In the genomic region with DNA sequence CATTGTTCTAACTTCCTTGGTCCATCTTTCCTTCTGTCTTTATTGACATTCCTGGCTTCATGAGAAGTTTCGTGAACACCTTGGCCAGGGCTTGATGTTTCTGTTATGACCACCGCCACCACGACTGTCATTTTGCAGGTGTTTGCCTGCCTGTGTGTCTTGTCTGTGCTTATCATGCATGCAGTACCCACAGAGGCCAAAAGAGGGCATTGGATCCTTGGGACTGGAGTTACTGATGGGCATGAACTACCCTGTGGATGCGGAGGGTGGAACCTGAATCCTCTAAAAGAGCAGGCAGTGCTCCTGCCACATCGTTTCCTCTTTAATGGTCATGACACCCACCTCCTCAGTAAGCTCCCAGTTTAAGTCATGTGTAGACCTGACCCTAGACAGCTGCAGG, we compare ENCODE assay signal across 9 mouse cellular contexts. TPM values are rescaled to one million over a fixed set of nuclear protein-coding genes. Genes with fewer than 3 reads are reported as not detected.
DNase-seq lines count a peak whose midpoint lies in the region; ATAC-seq and TF ChIP-seq lines count a peak whose summit lies in the region.
"Had no signal": no experiment of that assay in that cellular context is flagged by ENCODE, and none has a peak within 500 bp of the region (broad histone marks: within the 10 kb centered on the region; RNA-seq: fewer than 3 reads in every experiment).

No protein-coding gene starts in this region.

- no peak overlapping the region for H3K27ac ChIP-seq in kidney, adult 2 months (ENCODE audit: insufficient read depth, low read depth, low read length)
- no peak overlapping the region for H3K27ac ChIP-seq in kidney, embryonic 15.5 days
- no peak overlapping the region for H3K27ac ChIP-seq in limb, embryonic 10.5 days
- no peak overlapping the region for H3K27ac ChIP-seq in hindbrain, embryonic 12.5 days
- H3K27ac ChIP-seq: stomach, embryonic 15.5 days had no signal

- 72% methylated on average over 5 of the region's 5 CpGs for WGBS in kidney, adult 2 months
- 86% methylated on average over 5 of the region's 5 CpGs for WGBS in kidney, embryonic 15.5 days
- WGBS in limb, embryonic 10.5 days: 89% methylated on average over 5 of the region's 5 CpGs
- WGBS in hindbrain, embryonic 12.5 days: 88% methylated on average over 5 of the region's 5 CpGs

- no peaks in the 10 kb centered on the region for H3K9me3 ChIP-seq in kidney, embryonic 15.5 days (replicated peaks)
- no peaks in the 10 kb centered on the region for H3K9me3 ChIP-seq in E14TG2a.4 (ENCODE audit: low read length)
- no peaks in the 10 kb centered on the region for H3K9me3 ChIP-seq in limb, embryonic 10.5 days (replicated peaks)
- no peaks in the 10 kb centered on the region for H3K9me3 ChIP-seq in hindbrain, embryonic 12.5 days (replicated peaks)
- H3K9me3 ChIP-seq: stomach, embryonic 15.5 days had no signal

- H3K4me2 ChIP-seq in kidney, embryonic 15.5 days: no peak overlapping the region
- H3K4me2 ChIP-seq in hindbrain, embryonic 12.5 days (replicated peaks): no peak overlapping the region
- H3K4me2 ChIP-seq: stomach, embryonic 15.5 days had no signal

- H3K27me3 ChIP-seq in kidney, adult 2 months (replicated peaks; ENCODE audit: control insufficient read depth, insufficient read depth, low read length): no peaks in the 10 kb centered on the region
- H3K27me3 ChIP-seq in kidney, embryonic 15.5 days: no peaks in the 10 kb centered on the region
- peaks cover 3% of the 10 kb centered on the region; the same call in 1 of the 2 replicates for H3K27me3 ChIP-seq in E14TG2a.4 (ENCODE audit: insufficient read depth, low read length)
- H3K27me3 ChIP-seq in limb, embryonic 10.5 days (ENCODE audit: low read depth, poor library complexity, severe bottlenecking): no peaks in the 10 kb centered on the region
- no peaks in the 10 kb centered on the region for H3K27me3 ChIP-seq in hindbrain, embryonic 12.5 days
- H3K27me3 ChIP-seq: stomach, embryonic 15.5 days had no signal

- no peak for TF ChIP-seq POLR2A in kidney, adult 2 months (IDR thresholded peaks at IDR 0.05; ENCODE audit: low read depth, low read length)

- H3K4me3 ChIP-seq in kidney, adult 2 months (ENCODE audit: insufficient read depth, low read depth, low read length): no peak overlapping the region
- no peak overlapping the region for H3K4me3 ChIP-seq in kidney, embryonic 15.5 days (replicated peaks)
- H3K4me3 ChIP-seq in E14TG2a.4 (replicated peaks; ENCODE audit: low read length): no peak overlapping the region
- no peak overlapping the region for H3K4me3 ChIP-seq in limb, embryonic 10.5 days
- H3K4me3 ChIP-seq in hindbrain, embryonic 12.5 days: no peak overlapping the region
- H3K4me3 ChIP-seq: stomach, embryonic 15.5 days had no signal

- peak; percentile 76 for TF ChIP-seq CTCF in kidney, adult 2 months (conservative IDR thresholded peaks at IDR 0.05; ENCODE audit: insufficient read depth, insufficient read length, low read depth, low read length)
- TF ChIP-seq CTCF in E14TG2a.4 (conservative IDR thresholded peaks at IDR 0.05; ENCODE audit: low read length): peak; percentile 76

- DNase-seq in kidney, adult 2 months: peak; percentile 71
- peak; percentile 74 for DNase-seq in adrenal gland, postnatal 14 days
- DNase-seq in limb, embryonic 10.5 days (ENCODE audit: low spot score): peak; percentile 46
- DNase-seq in spleen, adult 12 weeks (ENCODE audit: low spot score): peak; percentile 31

- H3K9ac ChIP-seq in kidney, embryonic 15.5 days: no peak overlapping the region
- no peak overlapping the region for H3K9ac ChIP-seq in hindbrain, embryonic 12.5 days
- H3K9ac ChIP-seq: stomach, embryonic 15.5 days had no signal

- no peak for ATAC-seq in kidney, embryonic 15.5 days (replicated peaks; ENCODE audit: low FRiP score)
- ATAC-seq in erythroblast, adult 5-6 weeks (replicated peaks; ENCODE audit: low FRiP score, poor library complexity, severe bottlenecking): 0 out of 2 replicates have a peak, but pooled peaks have one; percentile 48
- no peak for ATAC-seq in hindbrain, embryonic 12.5 days (ENCODE audit: low FRiP score)

- no peaks in the 10 kb centered on the region; the same call in 1 of the 2 replicates for H3K4me1 ChIP-seq in kidney, adult 2 months (ENCODE audit: control insufficient read depth, insufficient read depth, low read length)
- peaks cover 20% of the 10 kb centered on the region for H3K4me1 ChIP-seq in kidney, embryonic 15.5 days
- H3K4me1 ChIP-seq in E14TG2a.4 (replicated peaks; ENCODE audit: low read depth, low read length): peaks cover 39% of the 10 kb centered on the region
- H3K4me1 ChIP-seq in limb, embryonic 10.5 days: peaks cover 11% of the 10 kb centered on the region; the same call in 1 of the 2 replicates
- peaks cover 10% of the 10 kb centered on the region for H3K4me1 ChIP-seq in hindbrain, embryonic 12.5 days

- no peaks in the 10 kb centered on the region for H3K36me3 ChIP-seq in kidney, adult 2 months (ENCODE audit: control insufficient read depth, insufficient read depth, low read length)
- peaks cover 36% of the 10 kb centered on the region for H3K36me3 ChIP-seq in kidney, embryonic 15.5 days
- H3K36me3 ChIP-seq in E14TG2a.4 (ENCODE audit: insufficient read depth, low read length): peaks cover 38% of the 10 kb centered on the region
- peaks cover 33% of the 10 kb centered on the region for H3K36me3 ChIP-seq in limb, embryonic 10.5 days
- H3K36me3 ChIP-seq in hindbrain, embryonic 12.5 days: peaks cover 29% of the 10 kb centered on the region

RNA-seq across cellular contexts. Expression of a gene that starts 1.8 kb away (rescaled TPM):
- 4.2 and 4.8 TPM in 2 replicates for polyA plus RNA-seq in kidney, adult 2 months (2012; rRNA removed)
- 31.3 and 32.9 TPM in 2 replicates for polyA plus RNA-seq in kidney, embryonic 15.5 days (2015; fragmentation: Nextera tagmentation; extraction: Ambion mirVana)
- 10.6 and 12.4 TPM in 2 replicates for total RNA-seq in adrenal gland, postnatal 14 days (2021)
- total RNA-seq in erythroblast, adult 5-6 weeks (2015; ENCODE audit: low replicate concordance): 1.0 and 2.9 TPM in 2 replicates
- total RNA-seq in erythroblast, adult 5-6 weeks (2017; ENCODE audit: low replicate concordance): 1.3 and 4.0 TPM in 2 replicates
- polyA plus RNA-seq in limb, embryonic 10.5 days (2016; fragmentation: Nextera tagmentation; extraction: Ambion mirVana): 34.5 and 39.7 TPM in 2 replicates
- 28.4 and 30.4 TPM in 2 replicates for polyA plus RNA-seq in hindbrain, embryonic 12.5 days (2016; fragmentation: Nextera tagmentation; extraction: Ambion mirVana)

RNA-seq across cellular contexts. Expression of a gene that starts 46.1 kb away (rescaled TPM):
- 15.4 and 16.8 TPM in 2 replicates for polyA plus RNA-seq in kidney, adult 2 months (2012; rRNA removed)
- polyA plus RNA-seq in kidney, embryonic 15.5 days (2015; fragmentation: Nextera tagmentation; extraction: Ambion mirVana): 3.5 and 4.2 TPM in 2 replicates
- 0.15 TPM in 1 of 2 replicates, not detected in the other for total RNA-seq in adrenal gland, postnatal 14 days (2021)
- not detected in 2 replicates for total RNA-seq in erythroblast, adult 5-6 weeks (2015; ENCODE audit: low replicate concordance)
- total RNA-seq in erythroblast, adult 5-6 weeks (2017; ENCODE audit: low replicate concordance): not detected in 2 replicates
- 0.13 and 0.21 TPM in 2 replicates for polyA plus RNA-seq in limb, embryonic 10.5 days (2016; fragmentation: Nextera tagmentation; extraction: Ambion mirVana)
- polyA plus RNA-seq in hindbrain, embryonic 12.5 days (2016; fragmentation: Nextera tagmentation; extraction: Ambion mirVana): 0.12 and 0.17 TPM in 2 replicates

RNA-seq across cellular contexts. Expression of a gene that starts 55.4 kb away (rescaled TPM):
- polyA plus RNA-seq in kidney, adult 2 months (2012; rRNA removed): 47.2 and 68.0 TPM in 2 replicates
- 27.6 and 28.2 TPM in 2 replicates for polyA plus RNA-seq in kidney, embryonic 15.5 days (2015; fragmentation: Nextera tagmentation; extraction: Ambion mirVana)
- total RNA-seq in adrenal gland, postnatal 14 days (2021): 36.2 and 36.6 TPM in 2 replicates
- 0.58 and 0.84 TPM in 2 replicates for total RNA-seq in erythroblast, adult 5-6 weeks (2015; ENCODE audit: low replicate concordance)
- 0.84 and 6.6 TPM in 2 replicates for total RNA-seq in erythroblast, adult 5-6 weeks (2017; ENCODE audit: low replicate concordance)
- polyA plus RNA-seq in limb, embryonic 10.5 days (2016; fragmentation: Nextera tagmentation; extraction: Ambion mirVana): 30.7 and 33.0 TPM in 2 replicates
- 27.4 and 28.9 TPM in 2 replicates for polyA plus RNA-seq in hindbrain, embryonic 12.5 days (2016; fragmentation: Nextera tagmentation; extraction: Ambion mirVana)
